Mouse (Mus musculus) liver, embryonic 11.5 days (tissue): ENCODE measurements at regions not wholly inside any gene's neighbourhood (a gene's known extent, or its start where the extent isn't known, plus 50 kb on each side); places are given as distances from the start of the nearest gene placed in this dataset.

Source experiments
- ATAC-seq: fragments of 200-750 bp; cut with Nextera tagmentation; replicated peaks from 2 replicates; pipeline ENCODE4 v1.8.0; 2017; ENCODE audit warnings: moderate number of reproducible peaks, mild to moderate bottlenecking, moderate TSS enrichment, moderate library complexity; ENCODE audit not compliant: low FRiP score
- DNase-seq: peaks from one replicate; pipeline ENCODE4 v3.0.0-alpha.2; 2017; ENCODE audit warnings: low spot score
- H3K27ac ChIP-seq: fragments of 300-500 bp; sonication (generic); 2 replicates; pipeline ENCODE4 v1.5.1; 2014; ENCODE audit warnings: mild to moderate bottlenecking, low read depth, low read length, control low read depth
- H3K27me3 ChIP-seq: fragments of 300-500 bp; sonication (generic); replicated peaks from 2 replicates; pipeline ENCODE4 v1.6.1; 2014; ENCODE audit warnings: low read length, mixed read lengths; ENCODE audit not compliant: control insufficient read depth, insufficient read depth
- H3K36me3 ChIP-seq: fragments of 300-500 bp; sonication (generic); 2 replicates; pipeline ENCODE4 v1.6.1; 2014; ENCODE audit warnings: mild to moderate bottlenecking, low read length, moderate library complexity, mixed read lengths; ENCODE audit not compliant: control insufficient read depth, insufficient read depth
- H3K4me1 ChIP-seq: fragments of 300-500 bp; sonication (generic); replicated peaks from 2 replicates; pipeline ENCODE4 v1.6.1; 2014; ENCODE audit warnings: low read length, mixed read lengths; ENCODE audit not compliant: control insufficient read depth, insufficient read depth
- H3K4me2 ChIP-seq: fragments of 300-500 bp; sonication (generic); 2 replicates; pipeline ENCODE4 v1.6.1; 2014; ENCODE audit warnings: mild to moderate bottlenecking, control low read depth, moderate library complexity
- H3K4me3 ChIP-seq: fragments of 300-500 bp; sonication (generic); 2 replicates; pipeline ENCODE4 v1.5.1; 2014; ENCODE audit warnings: low read depth, low read length, control low read depth
- H3K9ac ChIP-seq: fragments of 300-500 bp; sonication (generic); 2 replicates; pipeline ENCODE4 v1.6.1; 2014; ENCODE audit warnings: low read depth, low read length, control low read depth
- H3K9me3 ChIP-seq: fragments of 300-500 bp; sonication (generic); 2 replicates; pipeline ENCODE4 v1.6.1; 2016; ENCODE audit warnings: low read length, inconsistent platforms, mixed read lengths; ENCODE audit not compliant: control insufficient read depth
- WGBS: fragments of 180-500 bp; shearing (Covaris S2); extraction: QIAGEN DNeasy Blood & Tissue Kit; methylation state at CpG from one replicate; pipeline ENCODE4 v1.1.7; 2014; 5-methylcytosine and 5-hydroxymethylcytosine counted together

DNA sequence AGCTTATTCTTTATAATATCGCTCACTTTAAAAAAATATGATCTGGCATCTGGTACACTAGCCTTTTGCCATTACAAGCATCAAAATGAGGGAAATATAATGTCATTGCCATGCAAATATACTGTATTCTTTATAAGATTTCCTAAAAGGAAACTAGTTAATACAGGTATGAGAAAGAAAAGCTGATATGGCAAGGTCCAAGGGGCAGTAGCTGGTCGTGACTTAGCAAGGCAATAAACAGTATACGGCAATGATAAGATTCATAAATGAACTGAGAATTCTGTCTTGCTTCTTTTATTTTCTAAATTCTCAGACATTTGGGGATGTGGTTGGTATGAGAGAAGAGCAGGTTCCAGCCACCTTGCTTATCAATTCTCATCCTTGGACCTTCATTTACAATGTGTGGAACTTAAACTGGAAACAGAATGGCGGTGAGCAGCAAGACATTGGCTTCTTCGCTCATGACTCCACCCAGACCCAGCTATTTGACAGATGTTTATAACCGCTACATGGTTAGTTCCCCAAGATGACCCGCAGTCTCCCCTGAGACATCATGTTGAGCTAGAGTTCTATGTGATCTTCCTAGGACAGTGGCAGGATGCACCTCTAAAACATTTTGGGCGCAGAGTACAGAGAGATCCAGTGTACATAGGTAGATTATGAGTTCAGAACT, 797.5 kb upstream of the Adgrl4 start:
- DNase-seq (no peak), ATAC-seq (no peak)
- Histone ChIP-seq H3K27me3 (no peaks in the 10 kb centered on the region), H3K4me3 (no peak overlapping the region), H3K36me3 (no peaks in the 10 kb centered on the region), H3K27ac (no peak overlapping the region), H3K4me1 (no peaks in the 10 kb centered on the region), H3K4me2 (no peak overlapping the region), H3K9me3 (no peaks in the 10 kb centered on the region), H3K9ac (no peak overlapping the region)
- 83% methylated on average over 8 of the region's 8 CpGs for WGBS

DNA sequence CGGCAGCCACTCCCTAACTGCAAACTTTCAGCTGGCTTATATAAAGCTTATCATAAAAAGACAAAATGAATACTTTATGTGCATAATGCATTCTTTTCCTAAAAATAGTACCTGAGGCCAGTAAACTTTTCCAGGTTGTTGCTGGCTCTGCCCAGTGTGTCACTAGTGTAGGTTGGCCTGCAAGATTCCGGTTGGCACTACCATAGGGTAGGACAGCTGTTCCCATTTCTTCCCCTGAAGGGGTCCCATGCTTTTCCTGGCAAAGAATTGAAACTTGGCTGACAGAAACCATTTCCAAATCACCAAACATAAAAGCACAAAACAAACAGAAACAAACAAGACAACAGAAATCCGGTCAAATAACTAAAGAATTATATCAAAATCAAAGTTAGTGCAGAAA, 789.6 kb upstream of the Adgrl4 start:
- WGBS, result 89% methylated on average over 3 of the region's 3 CpGs
- H3K27me3 ChIP-seq, result no peaks in the 10 kb centered on the region
- H3K9me3 ChIP-seq, result no peaks in the 10 kb centered on the region
- no peak overlapping the region for H3K4me3 ChIP-seq
- ATAC-seq, result no peak
- no peak for DNase-seq
- H3K4me1 ChIP-seq, result no peaks in the 10 kb centered on the region
- H3K4me2 ChIP-seq, result no peak overlapping the region
- H3K36me3 ChIP-seq, result no peaks in the 10 kb centered on the region
- no peak overlapping the region for H3K27ac ChIP-seq
- H3K9ac ChIP-seq, result no peak overlapping the region

DNA sequence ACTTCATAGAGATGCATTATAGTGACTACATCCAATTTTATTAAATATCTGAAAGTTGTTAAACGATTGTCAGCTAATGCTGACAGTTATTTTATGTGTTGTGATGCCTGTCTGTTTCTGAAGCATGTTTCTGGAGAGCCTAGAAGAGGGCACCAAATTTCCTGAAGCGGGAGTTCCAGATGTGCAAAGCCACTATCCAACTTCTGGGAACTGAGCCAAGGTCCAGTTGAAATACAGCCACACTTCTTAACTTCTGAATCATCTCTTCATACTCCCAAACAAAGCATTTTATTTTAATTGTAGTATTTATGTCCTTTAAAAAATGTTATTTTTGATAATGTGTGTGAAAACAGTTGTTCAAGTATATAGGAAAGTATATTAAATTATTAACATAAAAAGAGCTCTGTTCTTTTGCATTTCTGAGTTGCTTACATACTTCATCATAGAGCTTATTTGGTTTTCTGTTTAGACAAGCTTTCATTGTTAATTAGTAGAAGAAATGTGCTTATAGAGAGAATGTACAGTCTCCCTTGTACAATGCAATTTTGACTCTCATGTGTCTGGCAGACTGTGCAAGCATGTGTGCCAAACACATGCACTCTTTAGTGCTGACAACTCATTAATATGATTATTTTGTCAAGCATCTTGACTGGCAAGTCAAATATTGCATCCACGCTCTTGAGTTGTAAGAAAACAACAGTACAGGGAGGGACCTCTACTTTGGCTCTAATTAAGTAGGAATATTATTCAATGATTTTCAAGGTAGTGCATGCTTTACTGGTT, 787.7 kb upstream of the Adgrl4 start:
- no peak for ATAC-seq
- no peaks in the 10 kb centered on the region for H3K9me3 ChIP-seq
- H3K27me3 ChIP-seq, result no peaks in the 10 kb centered on the region
- no peak overlapping the region for H3K4me2 ChIP-seq
- H3K4me1 ChIP-seq, result no peaks in the 10 kb centered on the region
- no peak overlapping the region for H3K9ac ChIP-seq
- 68% methylated on average over 3 of the region's 3 CpGs for WGBS
- DNase-seq, result no peak
- no peak overlapping the region for H3K27ac ChIP-seq
- H3K36me3 ChIP-seq, result no peaks in the 10 kb centered on the region
- no peak overlapping the region for H3K4me3 ChIP-seq

DNA sequence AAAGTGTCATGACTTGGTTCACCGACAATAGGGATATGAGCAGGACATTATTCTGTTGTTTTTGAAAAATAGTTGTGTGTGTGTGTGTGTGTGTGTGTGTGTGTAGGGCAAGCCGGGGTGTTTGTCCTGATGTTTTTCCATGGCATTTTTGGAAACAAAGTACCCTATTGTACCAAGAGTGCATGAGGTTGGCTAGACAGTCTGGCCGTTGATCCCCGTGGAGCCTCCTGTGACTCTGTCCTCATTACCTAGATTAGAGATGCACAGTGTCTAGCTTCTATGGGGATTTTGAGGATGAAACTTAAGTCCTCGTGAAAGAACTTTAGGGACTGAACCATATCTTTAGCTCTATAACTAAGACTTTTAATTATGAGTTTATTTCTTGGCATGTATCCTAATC, 741.9 kb upstream of the Adgrl4 start:
- no peaks in the 10 kb centered on the region for H3K9me3 ChIP-seq
- ATAC-seq (no peak), DNase-seq (no peak)
- H3K9ac ChIP-seq, result no peak overlapping the region
- H3K4me2 ChIP-seq, result no peak overlapping the region
- H3K4me1 ChIP-seq, result no peaks in the 10 kb centered on the region
- H3K27me3 ChIP-seq, result no peaks in the 10 kb centered on the region
- H3K27ac ChIP-seq, result no peak overlapping the region
- 82% methylated on average over 5 of the region's 5 CpGs for WGBS
- no peak overlapping the region for H3K4me3 ChIP-seq
- H3K36me3 ChIP-seq, result no peaks in the 10 kb centered on the region

DNA sequence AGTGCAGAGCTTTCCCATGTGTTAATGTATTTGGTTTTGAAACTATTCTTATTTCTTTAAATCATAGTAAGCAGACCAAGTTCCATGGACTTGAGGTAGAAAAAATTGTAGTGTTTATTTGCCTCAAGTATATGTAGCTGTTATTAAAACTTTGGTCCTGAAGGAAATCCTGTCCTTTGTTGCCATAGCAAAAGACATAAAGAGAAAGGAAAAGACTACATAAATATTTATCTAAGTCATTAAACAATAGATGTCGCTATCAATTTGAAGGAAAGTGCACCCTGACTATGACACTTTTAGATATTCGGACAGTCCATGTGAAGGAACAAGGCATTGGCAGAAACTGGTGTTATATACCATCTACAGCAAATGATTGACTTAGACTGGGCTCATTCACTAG, 737.7 kb upstream of the Adgrl4 start:
- Histone ChIP-seq H3K9ac (no peak overlapping the region), H3K4me2 (no peak overlapping the region), H3K9me3 (no peaks in the 10 kb centered on the region), H3K27ac (no peak overlapping the region), H3K4me1 (no peaks in the 10 kb centered on the region), H3K4me3 (no peak overlapping the region), H3K36me3 (no peaks in the 10 kb centered on the region), H3K27me3 (no peaks in the 10 kb centered on the region)
- DNase-seq (no peak), ATAC-seq (no peak)
- 67% methylated on average over 2 of the region's 2 CpGs for WGBS
